Mouse (Mus musculus) heart, embryonic 16.5 days (tissue): ENCODE results near the gene Gipc2. TPM values are rescaled to one million over a fixed set of nuclear protein-coding genes. Genes with fewer than 3 reads are reported as not detected.
A peak's percentile ranks its signal among the peaks of the same experiment; 100 is the strongest.

Source experiments
- ATAC-seq: fragments of 200-750 bp; cut with Nextera tagmentation; replicated peaks from 2 replicates; pipeline ENCODE4 v1.8.0; 2017; ENCODE audit warnings: moderate number of reproducible peaks; ENCODE audit not compliant: insufficient read depth, low FRiP score; ENCODE audit errors: extremely low read depth
- H3K27ac ChIP-seq: fragments of 300-500 bp; sonication (generic); 2 replicates; pipeline ENCODE4 v1.5.1; 2014; ENCODE audit warnings: mild to moderate bottlenecking, low read length, control low read depth, moderate library complexity
- H3K27me3 ChIP-seq: fragments of 300-500 bp; sonication (generic); 2 replicates; pipeline ENCODE4 v1.6.1; 2014; ENCODE audit warnings: low read length, mixed read lengths; ENCODE audit not compliant: control insufficient read depth, insufficient read depth
- H3K36me3 ChIP-seq: fragments of 300-500 bp; sonication (generic); 2 replicates; pipeline ENCODE4 v1.6.1; 2014; ENCODE audit not compliant: control insufficient read depth, insufficient read depth
- H3K4me1 ChIP-seq: fragments of 300-500 bp; sonication (generic); 2 replicates; pipeline ENCODE4 v1.6.1; 2014; ENCODE audit warnings: low read length, mixed read lengths; ENCODE audit not compliant: control insufficient read depth, insufficient read depth
- H3K4me2 ChIP-seq: fragments of 300-500 bp; sonication (generic); 2 replicates; pipeline ENCODE4 v1.6.1; 2014; ENCODE audit warnings: low read depth, mild to moderate bottlenecking, control low read depth, low read length
- H3K4me3 ChIP-seq: fragments of 300-500 bp; sonication (generic); 2 replicates; pipeline ENCODE4 v1.5.1; 2014; ENCODE audit warnings: mild to moderate bottlenecking, control low read depth, low read length
- H3K9ac ChIP-seq: fragments of 300-500 bp; sonication (generic); 2 replicates; pipeline ENCODE4 v1.6.1; 2014; ENCODE audit warnings: low read length, control low read depth
- H3K9me3 ChIP-seq: fragments of 300-500 bp; sonication (generic); replicated peaks from 2 replicates; pipeline ENCODE4 v1.6.1; 2016; ENCODE audit warnings: low read length; ENCODE audit not compliant: control insufficient read depth
- WGBS: fragments of 180-500 bp; shearing (Covaris S2); extraction: QIAGEN DNeasy Blood & Tissue Kit; methylation state at CpG from one replicate; pipeline ENCODE4 v1.1.7; 2014; 5-methylcytosine and 5-hydroxymethylcytosine counted together
- polyA plus RNA-seq: library from polyadenylated mRNA; unstranded; fragments of >200 nt; fragmentation: Nextera tagmentation; extraction: Ambion mirVana; gene quantifications from 2 replicates; pipeline ENCODE4 v1.2.1, GENCODE M21; 2015

Gipc2 gene
- polyA plus RNA-seq, 1 experiment from 2014 or later, result 5.7 TPM

- no peak for ATAC-seq
These were observed 100.2 kb downstream of the Gipc2 start for GRCm38 (mm10) chr3:152065806-152066205.

GRCm38 (mm10) chr3:152064166-152064565 is 101.9 kb downstream of the Gipc2 start:
- Histone ChIP-seq H3K9ac (no peak overlapping the region), H3K4me2 (no peak overlapping the region), H3K4me3 (no peak overlapping the region), H3K27me3 (peaks cover 10% of the 10 kb centered on the region; the same call in 1 of the 2 replicates), H3K9me3 (no peaks in the 10 kb centered on the region), H3K27ac (no peak overlapping the region), H3K4me1 (no peaks in the 10 kb centered on the region), H3K36me3 (no peaks in the 10 kb centered on the region)
- WGBS, result 71% methylated on average over 2 of the region's 2 CpGs
- no peak for ATAC-seq

More at GRCm38 (mm10) chr3:152065806-152066205, 100.2 kb downstream of the Gipc2 start:
- no peaks in the 10 kb centered on the region for H3K4me1 ChIP-seq
- H3K27me3 ChIP-seq, result peaks cover 10% of the 10 kb centered on the region; the same call in 1 of the 2 replicates
- no peaks in the 10 kb centered on the region for H3K36me3 ChIP-seq
- H3K4me3 ChIP-seq, result no peak overlapping the region
- H3K9ac ChIP-seq, result no peak overlapping the region
- H3K27ac ChIP-seq, result no peak overlapping the region
- 64% methylated on average over 4 of the region's 4 CpGs for WGBS
- H3K9me3 ChIP-seq, result no peaks in the 10 kb centered on the region
- H3K4me2 ChIP-seq, result no peak overlapping the region

GRCm38 (mm10) chr3:152062806-152063205 is 103.2 kb downstream of the Gipc2 start:
- WGBS, result 31% methylated on average over 3 of the region's 3 CpGs
- Histone ChIP-seq H3K27ac (no peak overlapping the region), H3K9ac (no peak overlapping the region), H3K4me2 (no peak overlapping the region), H3K4me1 (no peaks in the 10 kb centered on the region), H3K9me3 (no peaks in the 10 kb centered on the region), H3K27me3 (peaks cover 10% of the 10 kb centered on the region; the same call in 1 of the 2 replicates), H3K36me3 (no peaks in the 10 kb centered on the region), H3K4me3 (no peak overlapping the region)
- no peak for ATAC-seq

GRCm38 (mm10) chr3:152061145-152061544 is 104.9 kb downstream of the Gipc2 start:
- Histone ChIP-seq H3K4me1 (no peaks in the 10 kb centered on the region), H3K9ac (no peak overlapping the region), H3K27me3 (peaks cover 4% of the 10 kb centered on the region; the same call in 1 of the 2 replicates), H3K4me3 (no peak overlapping the region), H3K27ac (no peak overlapping the region), H3K4me2 (no peak overlapping the region), H3K9me3 (no peaks in the 10 kb centered on the region), H3K36me3 (no peaks in the 10 kb centered on the region)
- 90% methylated on average over 5 of the region's 5 CpGs for WGBS
- no peak for ATAC-seq

GRCm38 (mm10) chr3:152058235-152058634 is 107.8 kb downstream of the Gipc2 start:
- ATAC-seq, result no peak
- Histone ChIP-seq H3K4me3 (no peak overlapping the region), H3K27ac (no peak overlapping the region), H3K4me2 (no peak overlapping the region), H3K27me3 (no peaks in the 10 kb centered on the region), H3K9ac (no peak overlapping the region), H3K36me3 (no peaks in the 10 kb centered on the region), H3K4me1 (peaks cover 5% of the 10 kb centered on the region; the same call in 1 of the 2 replicates), H3K9me3 (no peaks in the 10 kb centered on the region)
- 72% methylated on average over 2 of the region's 2 CpGs for WGBS

- Histone ChIP-seq H3K36me3 (no peaks in the 10 kb centered on the region), H3K4me2 (no peak overlapping the region), H3K27ac (no peak overlapping the region), H3K4me3 (no peak overlapping the region), H3K4me1 (peaks cover 5% of the 10 kb centered on the region; the same call in 1 of the 2 replicates), H3K27me3 (no peaks in the 10 kb centered on the region), H3K9me3 (no peaks in the 10 kb centered on the region), H3K9ac (no peak overlapping the region)
- ATAC-seq, result peak; percentile 52
- 31% methylated on average over 4 of the region's 4 CpGs for WGBS
These were observed 111.8 kb downstream of the Gipc2 start for GRCm38 (mm10) chr3:152054260-152054659.

GRCm38 (mm10) chr3:152051959-152052358 is 114.1 kb downstream of the Gipc2 start:
- no peak overlapping the region for H3K9ac ChIP-seq
- no peak overlapping the region for H3K4me2 ChIP-seq
- no peak for ATAC-seq
- H3K36me3 ChIP-seq, result no peaks in the 10 kb centered on the region
- H3K4me3 ChIP-seq, result no peak overlapping the region
- WGBS, result 92% methylated on average over 2 of the region's 2 CpGs
- H3K9me3 ChIP-seq, result no peaks in the 10 kb centered on the region
- no peak overlapping the region for H3K27ac ChIP-seq
- no peaks in the 10 kb centered on the region for H3K27me3 ChIP-seq
- H3K4me1 ChIP-seq, result peaks cover 5% of the 10 kb centered on the region; the same call in 1 of the 2 replicates

- no peak overlapping the region for H3K9ac ChIP-seq
- H3K9me3 ChIP-seq, result no peaks in the 10 kb centered on the region
- no peaks in the 10 kb centered on the region for H3K4me1 ChIP-seq
- H3K4me3 ChIP-seq, result no peak overlapping the region
- no peaks in the 10 kb centered on the region for H3K36me3 ChIP-seq
- H3K27me3 ChIP-seq, result no peaks in the 10 kb centered on the region
- no peak overlapping the region for H3K4me2 ChIP-seq
- H3K27ac ChIP-seq, result no peak overlapping the region
- no peak for ATAC-seq
These were observed 118.1 kb downstream of the Gipc2 start for GRCm38 (mm10) chr3:152047914-152048313.

GRCm38 (mm10) chr3:152046895-152047294 is 119.1 kb downstream of the Gipc2 start:
- H3K9ac ChIP-seq, result no peak overlapping the region
- H3K27ac ChIP-seq, result no peak overlapping the region
- no peaks in the 10 kb centered on the region for H3K27me3 ChIP-seq
- H3K9me3 ChIP-seq, result no peaks in the 10 kb centered on the region
- no peaks in the 10 kb centered on the region for H3K36me3 ChIP-seq
- ATAC-seq, result no peak
- WGBS, result 78% methylated on average over 3 of the region's 3 CpGs
- no peak overlapping the region for H3K4me2 ChIP-seq
- H3K4me3 ChIP-seq, result no peak overlapping the region
- H3K4me1 ChIP-seq, result no peaks in the 10 kb centered on the region
